Mouse (Mus musculus) gastrocnemius, adult 2 months (tissue): Measurements from ENCODE around the gene Chtop. TPM values are rescaled to one million over a fixed set of nuclear protein-coding genes. Genes with fewer than 3 reads are reported as not detected.

Source experiments
- DNase-seq: peaks from one replicate; pipeline ENCODE4 v3.0.0; 2022
- H3K27ac ChIP-seq: fragments of 200-600 bp; 2 replicates; pipeline ENCODE4 v1.8.1; 2022; ENCODE audit warnings: mild to moderate bottlenecking
- H3K4me3 ChIP-seq: fragments of 200-600 bp; 2 replicates; pipeline ENCODE4 v1.8.1; 2022; ENCODE audit warnings: mild to moderate bottlenecking, moderate library complexity
- CTCF ChIP-seq: fragments of 200-600 bp; IDR thresholded peaks from 2 replicates; pipeline ENCODE4 v1.8.1; 2022; ENCODE audit warnings: antibody characterized with exemption, mild to moderate bottlenecking, moderate library complexity
- intact Hi-C: fragments of 180-260 bp; cut with DNase I; formaldehyde crosslinking; loops from one replicate; pipeline ENCODE4 v1.15.1; 2025
- total RNA-seq, 2 experiments: library from RNA; stranded (reverse); gene quantifications; 2 replicates each; pipeline ENCODE4 v1.2.3; 2021

Chtop gene
- total RNA-seq, 2 experiments from 2014 or later, result 104 to 111 TPM

GRCm38 (mm10) chr3:90506362-90506761 lies 2.9 kb downstream of the Chtop start:
- Histone ChIP-seq H3K4me3 (0 out of 2 replicates have a peak overlapping the region, but pooled peaks have one; percentile 10), H3K27ac (peak overlapping the region; percentile 20; the same call in 1 of the 2 replicates)
- no peak for TF ChIP-seq CTCF
- intact Hi-C loops, result no loop called here
- no peak for DNase-seq

GRCm38 (mm10) chr3:90505216-90505615 lies 4.1 kb downstream of the Chtop start:
- DNase-seq, result no peak
- TF ChIP-seq CTCF, result no peak
- peak overlapping the region; percentile 50 for H3K27ac ChIP-seq
- intact Hi-C loops, result no loop called here
- 0 out of 2 replicates have a peak overlapping the region, but pooled peaks have one; percentile 16 for H3K4me3 ChIP-seq

GRCm38 (mm10) chr3:90503444-90503843 lies 5.9 kb downstream of the Chtop start:
- Histone ChIP-seq H3K27ac (no peak overlapping the region), H3K4me3 (no peak overlapping the region)
- no peak for TF ChIP-seq CTCF
- intact Hi-C loops, result no loop called here
- no peak for DNase-seq

GRCm38 (mm10) chr3:90497597-90497996 lies 11.7 kb downstream of the Chtop start:
- intact Hi-C loops, result no loop called here
- no peak for TF ChIP-seq CTCF
- DNase-seq, result no peak
- Histone ChIP-seq H3K27ac (no peak overlapping the region), H3K4me3 (no peak overlapping the region)

- Histone ChIP-seq H3K4me3 (no peak overlapping the region), H3K27ac (no peak overlapping the region)
- TF ChIP-seq CTCF, result no peak
- DNase-seq, result no peak
- intact Hi-C loops, result no loop called here
These were observed 13.3 kb downstream of the Chtop start for GRCm38 (mm10) chr3:90495850-90496525.

GRCm38 (mm10) chr3:90493831-90494540 lies 15.3 kb downstream of the Chtop start:
- no peak for TF ChIP-seq CTCF
- no peak for DNase-seq
- Histone ChIP-seq H3K4me3 (no peak overlapping the region), H3K27ac (no peak overlapping the region)
- intact Hi-C loops, result no loop called here

- peak overlapping the region; percentile 91; the same call in 1 of the 2 replicates for H3K4me3 ChIP-seq
- TF ChIP-seq CTCF, result peak; percentile 28
- H3K27ac ChIP-seq, result peak overlapping the region; percentile 97; the same call in 1 of the 2 replicates
- intact Hi-C loops, result loop anchor here (2.0 kb wide), 1 partner anchor 17 kb away; the partner anchor contains the start of gene Chtop
- DNase-seq, result no peak
These were observed 17.9 kb downstream of the Chtop start for GRCm38 (mm10) chr3:90491350-90491749.

- H3K27ac ChIP-seq, result peak within 1 kb of the TSS; percentile 97
- intact Hi-C loops, result loop anchor here (2.0 kb wide), 1 partner anchor 18 kb away; the partner anchor contains the start of gene Chtop
- peak; percentile 86 for TF ChIP-seq CTCF
These were observed 18.5 kb downstream of the Chtop start, which contains the start of gene Snapin for GRCm38 (mm10) chr3:90490696-90491256. Gene Snapin (minus strand): TSS chr3:90491033.

GRCm38 (mm10) chr3:90488576-90488975 lies 20.7 kb downstream of the Chtop start:
- intact Hi-C loops, result no loop called here
- Histone ChIP-seq H3K27ac (no peak overlapping the region), H3K4me3 (no peak overlapping the region)
- no peak for TF ChIP-seq CTCF
- DNase-seq, result no peak

More at GRCm38 (mm10) chr3:90490696-90491256, 18.5 kb downstream of the Chtop start, which contains the start of gene Snapin:
- peak; percentile 97 for DNase-seq
- peak within 1 kb of the TSS; percentile 91 for H3K4me3 ChIP-seq

- TF ChIP-seq CTCF, result no peak
These were observed 22.3 kb downstream of the Chtop start for GRCm38 (mm10) chr3:90486998-90487397.

GRCm38 (mm10) chr3:90475831-90476611 lies 33.3 kb downstream of the Chtop start, which contains the start of gene Ilf2:
Gene Ilf2 (plus strand): TSS chr3:90476126.
- Histone ChIP-seq H3K4me3 (peak within 1 kb of the TSS; percentile 83), H3K27ac (peak within 1 kb of the TSS; percentile 89)
- peak; percentile 49 for TF ChIP-seq CTCF
- peak; percentile 96 for DNase-seq
- intact Hi-C loops, result loop anchor here (10.0 kb wide), 1 partner anchor 261 kb away; the partner anchor contains the start of genes Rab13 and Rps27

More at GRCm38 (mm10) chr3:90486998-90487397, 22.3 kb downstream of the Chtop start:
- Histone ChIP-seq H3K4me3 (no peak overlapping the region), H3K27ac (no peak overlapping the region)
- intact Hi-C loops, result no loop called here
- no peak for DNase-seq
